Mouse (Mus musculus) kidney, postnatal 14 days (tissue): ENCODE measurements at regions not wholly inside any gene's neighbourhood (a gene's known extent, or its start where the extent isn't known, plus 50 kb on each side); places are given as distances from the start of the nearest gene placed in this dataset.

ENCODE experiments used
- DNase-seq: peaks from one replicate; pipeline ENCODE4 v3.0.0; 2022; ENCODE audit warnings: mixed read lengths

- DNase-seq: no peak
These were observed 60.4 kb upstream of the Cd83 start for GRCm38 (mm10) chr13:43724161-43724560.

GRCm38 (mm10) chr13:43725698-43726097 lies 58.9 kb upstream of the Cd83 start:
- DNase-seq: peak; percentile 67

GRCm38 (mm10) chr13:43726895-43727341 lies 57.7 kb upstream of the Cd83 start:
- DNase-seq: no peak

GRCm38 (mm10) chr13:43729617-43730016 lies 55.0 kb upstream of the Cd83 start:
- no peak for DNase-seq

- DNase-seq: no peak
These were observed 51.5 kb upstream of the Cd83 start for GRCm38 (mm10) chr13:43733061-43733460.

- DNase-seq: peak; percentile 72
These were observed 49.9 kb upstream of the Cd83 start for GRCm38 (mm10) chr13:43734641-43735040.
